Mouse (Mus musculus) neutrophil, adult 5-6 weeks (primary cell): ENCODE measurements at regions not wholly inside any gene's neighbourhood (a gene's known extent, or its start where the extent isn't known, plus 50 kb on each side); places are given as distances from the start of the nearest gene placed in this dataset.

Experiments
- ATAC-seq: fragments of 151-379, 151-347 bp; 2 replicates; pipeline ENCODE4 v1.8.0; 2017; ENCODE audit warnings: mild to moderate bottlenecking, moderate TSS enrichment; ENCODE audit not compliant: insufficient number of reproducible peaks, poor library complexity, low FRiP score, severe bottlenecking; ENCODE audit errors: extremely low read depth

DNA sequence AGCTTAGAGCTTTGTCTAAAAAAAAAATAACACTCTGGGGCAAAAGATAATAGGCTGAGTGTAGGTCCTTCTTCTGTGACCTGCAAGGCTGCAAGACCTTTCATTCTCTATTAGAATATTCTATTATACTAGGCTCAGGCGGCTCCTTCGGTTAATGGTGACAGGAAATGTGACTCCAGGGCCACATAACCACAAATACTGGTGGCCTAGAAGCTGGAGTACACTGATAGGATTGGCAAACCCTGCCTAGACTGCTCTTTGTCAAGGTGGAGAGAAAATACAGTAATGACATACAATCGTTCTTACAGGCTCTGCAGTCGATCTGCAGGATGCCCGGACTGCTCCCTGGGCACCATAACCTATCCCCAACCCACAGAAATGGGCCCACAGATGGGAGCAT is 146.3 kb upstream of the Zfp462 start:
- no peak for ATAC-seq

DNA sequence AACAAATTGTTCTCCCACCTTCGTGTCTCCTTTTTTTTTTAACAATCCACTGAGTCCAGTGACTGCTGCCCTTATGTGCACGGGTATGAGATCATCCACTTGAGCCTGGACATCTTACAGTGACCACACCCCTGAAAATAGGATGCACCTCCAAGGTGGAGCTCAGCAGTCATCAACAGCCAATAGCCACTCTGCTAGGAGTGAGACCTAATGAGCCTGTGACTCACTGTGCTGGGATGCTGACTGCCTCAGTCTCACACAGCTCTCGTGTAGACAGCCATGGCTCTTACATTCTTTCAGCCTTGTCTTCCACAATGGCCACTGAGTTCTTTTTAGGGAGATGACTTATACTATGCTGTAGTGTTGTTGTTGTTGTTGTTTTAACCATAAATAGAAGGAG is 133.7 kb upstream of the Zfp462 start:
- ATAC-seq = no peak

DNA sequence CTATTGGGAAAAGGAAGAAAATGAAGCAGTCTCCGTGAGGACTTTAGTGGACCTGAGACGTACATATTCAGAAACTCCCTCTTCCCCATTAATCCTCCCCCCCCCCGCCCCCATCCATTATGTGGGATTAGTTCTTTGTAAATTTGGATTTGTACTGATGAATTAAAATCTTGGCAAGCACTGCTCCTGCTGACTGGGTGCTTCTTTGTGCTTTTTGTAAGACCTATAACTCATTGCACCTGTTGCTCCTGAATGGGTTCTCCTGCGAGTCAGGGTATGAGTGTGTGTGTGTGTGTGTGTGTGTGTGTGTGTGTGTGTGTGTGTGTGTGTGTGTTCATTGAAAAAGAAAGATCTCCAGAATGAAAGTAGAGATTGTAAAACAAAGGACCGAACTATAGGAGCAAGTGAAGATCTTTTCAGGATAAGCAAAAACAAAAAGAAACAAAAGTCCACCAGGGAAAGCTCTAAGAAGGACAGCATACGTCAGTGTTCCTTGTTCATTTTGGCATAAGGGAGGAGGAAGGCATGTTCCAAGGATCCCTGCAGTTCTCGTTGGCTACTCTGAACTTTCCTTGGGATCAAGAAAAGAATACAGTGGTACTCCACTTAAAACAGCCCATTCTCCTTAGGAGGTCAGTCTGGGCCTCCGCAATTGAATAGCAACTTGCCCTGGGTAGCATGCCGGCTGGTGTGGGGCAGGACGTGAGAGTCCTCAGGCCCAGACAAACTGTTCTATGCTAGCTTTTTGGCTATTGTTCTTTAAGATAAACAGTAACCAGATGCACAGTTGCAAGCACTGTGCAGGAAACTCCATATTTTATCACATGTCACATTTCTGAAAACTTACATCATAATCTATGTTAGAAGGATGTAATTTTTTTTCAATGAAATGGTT is 131.9 kb upstream of the Zfp462 start:
- ATAC-seq = no peak

DNA sequence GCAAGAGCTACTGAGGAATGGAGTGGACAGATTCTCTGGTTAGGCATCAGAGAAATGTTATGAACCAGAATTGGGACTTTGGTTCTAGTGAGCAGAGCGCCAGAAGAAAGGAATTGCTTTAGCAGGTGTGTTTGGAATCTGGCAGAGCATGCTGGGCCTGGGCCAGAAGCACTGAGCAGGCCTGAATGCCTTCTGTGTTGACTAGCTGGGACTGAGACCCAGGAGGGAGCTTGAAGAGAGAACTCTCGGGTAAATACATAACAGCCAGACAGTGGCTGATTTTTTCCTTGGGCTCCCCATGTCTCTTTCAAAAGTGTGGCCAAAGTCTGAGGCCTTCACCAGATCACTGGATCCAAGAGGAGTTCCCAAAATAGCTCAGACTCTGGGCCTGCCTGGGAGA is 107.5 kb upstream of the Zfp462 start:
- no peak for ATAC-seq

DNA sequence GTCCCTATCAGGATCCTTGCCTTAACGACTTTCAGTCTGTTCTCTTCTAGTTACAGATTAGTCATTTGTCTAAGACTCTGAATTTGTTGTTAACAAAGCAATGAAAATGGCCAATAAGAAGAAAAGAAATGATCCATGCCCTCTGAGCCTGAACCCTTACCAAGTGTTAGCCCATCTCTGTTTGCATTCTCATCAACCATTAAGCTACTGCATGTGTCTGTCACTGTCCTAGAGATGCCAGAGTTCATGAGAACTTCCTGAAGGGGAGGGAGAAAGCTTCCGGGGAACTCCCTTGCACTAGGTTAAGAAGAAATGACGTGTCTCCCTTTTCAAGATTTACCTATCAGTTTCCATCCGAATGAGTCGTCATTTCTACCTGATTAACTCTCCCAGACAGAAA is 106.7 kb upstream of the Zfp462 start:
- no peak for ATAC-seq

DNA sequence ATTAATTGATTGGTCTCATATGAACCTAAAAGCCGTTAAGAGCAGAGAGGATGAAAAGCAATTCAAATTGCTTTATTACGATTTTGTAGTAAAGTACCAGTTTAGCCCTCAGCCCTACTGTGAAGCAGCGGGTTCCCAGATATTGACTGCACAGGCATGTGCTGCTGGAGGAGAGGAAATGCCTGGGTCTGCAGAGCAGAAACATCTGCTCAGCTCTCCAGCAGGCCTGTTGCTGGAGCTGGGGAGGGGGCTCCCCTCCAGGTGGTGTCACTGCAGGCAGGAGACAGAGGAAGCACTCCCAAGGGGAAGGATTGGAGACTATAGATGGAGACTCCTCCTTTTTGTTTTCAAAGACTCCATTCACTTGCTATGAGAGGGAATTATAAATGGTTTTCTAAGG is 106.1 kb upstream of the Zfp462 start:
- no peak for ATAC-seq

DNA sequence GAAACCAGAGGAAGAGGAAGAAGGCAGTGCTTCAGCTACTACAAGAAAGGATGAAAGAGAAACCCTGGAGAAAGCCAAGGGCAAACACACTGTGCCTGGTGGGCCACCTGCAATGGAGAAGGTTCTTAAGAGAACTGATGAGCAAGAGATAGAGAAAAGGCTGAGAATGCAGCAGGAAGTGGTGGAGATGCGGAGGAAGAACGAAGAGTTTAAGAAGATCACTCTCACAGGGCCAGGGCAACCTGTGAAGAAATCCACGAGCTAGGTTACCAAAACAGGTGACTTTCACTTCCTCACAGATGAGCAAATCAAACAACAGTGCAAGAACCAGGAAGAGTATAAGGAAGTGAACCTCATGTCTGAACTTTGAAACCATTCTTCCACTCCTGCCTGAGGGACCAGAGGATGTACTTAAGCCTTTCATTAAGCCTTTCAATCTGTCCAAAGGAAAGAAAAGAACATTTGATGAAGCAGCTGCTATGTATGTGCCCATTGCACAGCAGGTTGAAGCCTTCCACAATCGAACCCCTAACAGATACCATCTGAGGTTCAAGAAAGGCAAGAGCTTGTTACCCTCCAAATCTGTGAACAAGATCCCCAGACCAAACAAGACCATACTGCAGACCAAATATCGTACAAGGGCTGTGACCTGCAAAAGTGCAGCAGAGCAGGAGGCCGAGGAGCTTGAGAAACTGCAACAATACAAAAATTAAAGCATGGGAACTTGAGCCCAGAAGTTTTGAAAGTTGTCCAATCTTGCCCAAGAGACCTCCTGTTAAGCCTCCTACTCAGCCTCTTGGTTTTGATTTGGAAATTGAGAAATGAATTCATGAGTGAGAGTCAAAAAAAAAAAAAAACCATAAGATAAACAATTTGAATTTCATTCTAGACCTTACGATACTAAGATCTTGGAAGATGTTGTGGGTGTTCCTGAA is 91.6 kb upstream of the Zfp462 start:
- no peak for ATAC-seq

DNA sequence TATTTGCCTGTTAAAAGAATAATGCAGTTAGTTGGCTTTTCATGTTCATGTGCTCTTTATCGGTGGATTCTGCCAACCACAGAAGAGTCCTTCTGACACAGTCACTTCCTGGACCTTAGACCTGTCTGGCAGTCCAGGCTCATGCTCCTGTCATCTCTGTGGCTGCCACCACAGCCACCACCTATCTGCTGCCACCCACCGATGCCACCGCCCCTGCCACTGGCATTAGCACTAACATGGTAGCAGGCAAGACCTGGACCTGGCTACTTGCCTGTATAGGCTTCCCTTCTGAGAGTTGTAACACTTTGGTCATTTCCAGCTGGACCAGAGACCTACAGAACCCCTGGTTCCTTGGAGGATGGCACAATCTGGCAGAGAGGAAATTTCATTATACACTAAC is 86.2 kb upstream of the Zfp462 start:
- ATAC-seq = no peak

DNA sequence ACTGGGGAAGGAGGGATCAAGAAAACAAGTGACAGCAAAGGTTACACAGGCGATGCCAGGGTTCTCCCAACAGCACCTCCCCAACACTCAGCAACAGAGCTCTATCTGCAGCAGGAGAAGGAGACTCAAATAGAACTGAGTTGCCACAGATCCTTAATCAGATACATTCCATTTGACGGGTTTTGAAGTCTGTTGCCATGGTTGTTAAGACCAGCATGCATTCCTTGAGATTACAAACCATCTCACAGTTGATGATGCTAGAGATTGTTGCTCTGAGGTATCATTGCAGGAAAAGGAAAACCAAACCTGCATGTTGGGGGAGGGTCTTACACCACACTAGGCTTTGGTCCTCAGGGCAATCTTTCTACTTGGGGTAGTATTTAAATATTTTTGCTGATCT is 78.8 kb upstream of the Zfp462 start:
- no peak for ATAC-seq

DNA sequence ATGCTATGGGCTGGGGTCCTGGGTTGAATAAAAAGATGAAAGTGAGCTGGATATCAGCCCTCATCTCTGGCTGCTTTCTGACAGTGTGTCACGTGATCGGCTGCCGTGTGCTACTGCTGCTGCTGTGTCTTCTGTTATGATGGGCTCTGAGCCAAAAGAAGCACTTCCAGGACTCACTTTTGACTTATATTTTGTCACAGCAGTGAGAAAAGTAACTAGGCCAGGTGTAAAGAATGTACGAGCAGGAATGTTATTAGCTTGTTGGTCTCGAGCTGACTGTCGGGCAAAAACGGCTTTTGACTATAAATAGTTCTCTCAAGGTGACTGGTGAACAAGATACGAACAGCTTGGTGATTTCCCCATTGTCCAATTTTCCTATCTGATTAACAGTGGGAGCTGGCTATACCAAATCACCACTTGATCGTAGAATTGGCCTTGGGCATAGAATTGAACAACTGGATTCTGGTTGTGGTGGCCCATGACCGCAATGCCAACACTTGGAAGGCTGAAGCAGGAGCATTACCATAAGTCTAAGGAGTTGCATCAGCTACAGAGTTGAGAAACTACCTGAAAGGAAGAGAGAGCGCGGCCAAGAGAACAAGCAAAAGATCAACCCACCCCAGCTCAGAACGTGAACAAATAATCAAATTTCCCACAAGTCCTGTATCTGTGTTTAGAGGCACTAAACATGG is 70.6 kb upstream of the Zfp462 start:
- no peak for ATAC-seq

DNA sequence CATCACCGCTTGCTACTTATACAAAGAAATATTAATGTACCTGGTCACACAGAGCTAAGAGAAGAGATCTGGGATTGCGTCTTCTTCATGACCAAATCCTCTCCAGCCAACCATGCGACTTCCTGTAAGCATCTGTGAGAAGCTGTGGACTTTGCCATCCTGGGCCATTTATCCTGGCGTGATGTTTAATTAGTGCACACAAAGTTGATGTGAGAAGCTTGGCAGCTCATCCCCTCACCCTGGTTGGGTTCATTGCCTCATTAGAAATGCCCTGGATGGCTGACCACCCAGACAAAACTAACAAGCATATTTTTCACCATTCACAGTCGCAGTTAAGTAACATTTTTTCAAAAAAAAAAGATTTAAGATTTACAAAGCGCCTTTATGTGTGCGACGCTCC is 69.3 kb upstream of the Zfp462 start:
- no peak for ATAC-seq

DNA sequence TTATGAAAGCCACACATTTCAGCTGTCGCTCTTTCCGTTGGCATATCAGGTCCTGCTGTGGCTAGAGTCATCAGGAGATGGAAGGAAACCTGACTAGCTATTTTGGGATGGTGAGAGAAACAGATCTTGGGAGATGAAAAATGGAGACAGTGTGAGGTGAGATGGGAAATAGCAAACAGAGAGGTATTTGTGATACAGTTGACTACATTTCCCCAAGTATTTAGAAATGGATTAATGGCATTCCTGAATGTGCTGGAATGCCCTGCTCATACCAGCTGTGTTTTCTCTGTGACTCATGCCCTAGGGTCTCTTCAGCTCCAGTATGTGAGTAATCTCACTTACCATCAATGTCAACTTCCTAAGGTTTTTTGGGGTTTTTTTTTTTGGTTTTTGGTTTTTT is 67.5 kb upstream of the Zfp462 start:
- ATAC-seq = no peak

DNA sequence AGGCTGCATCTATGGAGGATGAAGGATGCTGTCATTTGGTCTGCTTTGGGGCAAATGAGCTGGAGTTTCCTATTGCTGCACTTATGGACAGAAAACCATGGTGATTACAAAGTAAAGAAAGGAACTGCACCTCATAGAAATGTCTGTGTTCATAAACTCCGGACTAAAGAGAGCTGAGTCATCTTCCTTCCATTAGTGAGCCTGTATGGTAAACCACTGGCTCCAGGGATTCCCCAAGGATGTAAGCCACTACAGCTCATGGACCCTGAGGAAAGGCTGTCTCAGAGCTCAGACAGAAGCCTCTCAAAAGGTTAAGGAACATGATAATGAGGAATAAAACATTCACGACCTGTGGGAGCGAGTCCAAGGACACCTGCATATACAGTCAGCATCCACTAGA is 66.3 kb upstream of the Zfp462 start:
- ATAC-seq = no peak

DNA sequence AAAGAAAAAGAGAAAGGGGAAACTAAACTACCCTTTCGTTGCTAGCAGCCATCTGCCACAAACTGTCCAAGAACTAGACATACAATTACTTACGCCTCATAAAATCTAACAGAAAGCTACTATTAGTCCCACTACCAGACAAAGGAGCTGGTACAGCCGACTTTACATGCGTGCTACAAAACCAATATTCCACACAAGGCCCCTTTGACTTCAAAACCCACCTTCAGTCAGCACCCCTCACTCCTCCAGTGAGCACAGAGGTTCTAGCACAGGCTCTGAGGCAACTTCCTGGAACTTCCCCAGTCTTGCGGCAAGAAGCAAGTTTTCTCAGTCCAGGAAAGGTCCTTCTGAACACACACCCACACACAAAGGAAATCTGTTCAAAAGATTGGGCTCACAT is 51.6 kb upstream of the Zfp462 start:
- no peak for ATAC-seq
